Mouse (Mus musculus) liver, embryonic 13.5 days (tissue): ENCODE measurements at regions not wholly inside any gene's neighbourhood (a gene's known extent, or its start where the extent isn't known, plus 50 kb on each side); places are given as distances from the start of the nearest gene placed in this dataset.

Source experiments
- ATAC-seq: fragments of 200-750 bp; cut with Nextera tagmentation; 2 replicates; pipeline ENCODE4 v1.8.0; 2017; ENCODE audit warnings: low read depth, mild to moderate bottlenecking, moderate number of reproducible peaks, moderate library complexity
- DNase-seq: peaks from one replicate; pipeline ENCODE4 v3.0.0; 2022
- H3K27ac ChIP-seq: fragments of 300-500 bp; sonication (generic); 2 replicates; pipeline ENCODE4 v1.5.1; 2015; ENCODE audit warnings: moderate library complexity, mild to moderate bottlenecking, inconsistent platforms
- H3K27me3 ChIP-seq: fragments of 300-500 bp; sonication (generic); 2 replicates; pipeline ENCODE4 v1.6.1; 2015; ENCODE audit warnings: mild to moderate bottlenecking, inconsistent platforms
- H3K36me3 ChIP-seq: fragments of 300-500 bp; sonication (generic); 2 replicates; pipeline ENCODE4 v1.6.1; 2015; ENCODE audit warnings: mild to moderate bottlenecking, inconsistent platforms
- H3K4me1 ChIP-seq: fragments of 300-500 bp; sonication (generic); replicated peaks from 2 replicates; pipeline ENCODE4 v1.6.1; 2015; ENCODE audit warnings: inconsistent platforms
- H3K4me2 ChIP-seq: fragments of 300-500 bp; sonication (generic); 2 replicates; pipeline ENCODE4 v1.6.1; 2015; ENCODE audit warnings: inconsistent platforms, mild to moderate bottlenecking, moderate library complexity
- H3K4me3 ChIP-seq: fragments of 300-500 bp; sonication (generic); replicated peaks from 2 replicates; pipeline ENCODE4 v1.5.1; 2015; ENCODE audit warnings: mild to moderate bottlenecking, inconsistent platforms
- H3K9ac ChIP-seq: fragments of 300-500 bp; sonication (generic); 2 replicates; pipeline ENCODE4 v1.6.1; 2015; ENCODE audit warnings: mild to moderate bottlenecking, inconsistent platforms
- H3K9me3 ChIP-seq: fragments of 300-500 bp; sonication (generic); replicated peaks from 2 replicates; pipeline ENCODE4 v1.6.1; 2016; ENCODE audit warnings: inconsistent platforms
- WGBS: fragments of 180-500 bp; shearing (Covaris S2); methylation state at CpG from one replicate; pipeline ENCODE4 v1.1.7; 2015; ENCODE audit not compliant: insufficient replicate concordance; 5-methylcytosine and 5-hydroxymethylcytosine counted together

GRCm38 (mm10) chr1:163650577-163651180 is 74.4 kb downstream of the Mettl11b start:
- ATAC-seq, result no peak
- DNase-seq, result no peak
- H3K9ac ChIP-seq, result no peak overlapping the region
- no peaks in the 10 kb centered on the region for H3K27me3 ChIP-seq
- H3K4me1 ChIP-seq, result no peaks in the 10 kb centered on the region
- H3K4me2 ChIP-seq, result no peak overlapping the region
- no peak overlapping the region for H3K4me3 ChIP-seq
- no peaks in the 10 kb centered on the region for H3K36me3 ChIP-seq
- WGBS, result 53% methylated on average over 5 of the region's 5 CpGs
- H3K9me3 ChIP-seq, result no peaks in the 10 kb centered on the region
- H3K27ac ChIP-seq, result no peak overlapping the region

- no peak overlapping the region for H3K27ac ChIP-seq
- no peak overlapping the region for H3K4me2 ChIP-seq
- no peak overlapping the region for H3K9ac ChIP-seq
- no peaks in the 10 kb centered on the region for H3K27me3 ChIP-seq
- DNase-seq (no peak), ATAC-seq (no peak)
- no peak overlapping the region for H3K4me3 ChIP-seq
- no peaks in the 10 kb centered on the region for H3K36me3 ChIP-seq
- H3K9me3 ChIP-seq, result no peaks in the 10 kb centered on the region
- H3K4me1 ChIP-seq, result no peaks in the 10 kb centered on the region
- WGBS, result 79% methylated on average over 1 of the region's 1 CpGs
Observed at GRCm38 (mm10) chr1:163642091-163642490, 82.9 kb downstream of the Mettl11b start.

GRCm38 (mm10) chr1:163640527-163641228 is 84.4 kb downstream of the Mettl11b start:
- no peaks in the 10 kb centered on the region for H3K27me3 ChIP-seq

GRCm38 (mm10) chr1:163630291-163630812 is 94.7 kb downstream of the Mettl11b start:
- H3K4me3 ChIP-seq, result no peak overlapping the region
- ATAC-seq (no peak), DNase-seq (no peak)
- no peak overlapping the region for H3K4me2 ChIP-seq
- no peaks in the 10 kb centered on the region for H3K9me3 ChIP-seq
- no peak overlapping the region for H3K9ac ChIP-seq
- no peak overlapping the region for H3K27ac ChIP-seq
- H3K4me1 ChIP-seq, result no peaks in the 10 kb centered on the region
- no peaks in the 10 kb centered on the region for H3K27me3 ChIP-seq
- WGBS, result 66% methylated on average over 5 of the region's 5 CpGs
- no peaks in the 10 kb centered on the region for H3K36me3 ChIP-seq

More at GRCm38 (mm10) chr1:163640527-163641228, 84.4 kb downstream of the Mettl11b start:
- no peaks in the 10 kb centered on the region for H3K4me1 ChIP-seq
- no peak overlapping the region for H3K27ac ChIP-seq
- DNase-seq (no peak), ATAC-seq (no peak)
- no peaks in the 10 kb centered on the region for H3K9me3 ChIP-seq
- 63% methylated on average over 9 of the region's 9 CpGs for WGBS
- H3K9ac ChIP-seq, result no peak overlapping the region
- H3K4me3 ChIP-seq, result no peak overlapping the region
- no peaks in the 10 kb centered on the region for H3K36me3 ChIP-seq
- no peak overlapping the region for H3K4me2 ChIP-seq

GRCm38 (mm10) chr1:163624887-163625286 is 100.1 kb downstream of the Mettl11b start:
- no peaks in the 10 kb centered on the region for H3K4me1 ChIP-seq
- ATAC-seq (no peak), DNase-seq (no peak)
- H3K4me3 ChIP-seq, result no peak overlapping the region
- no peaks in the 10 kb centered on the region for H3K9me3 ChIP-seq
- H3K27ac ChIP-seq, result no peak overlapping the region
- H3K27me3 ChIP-seq, result no peaks in the 10 kb centered on the region
- 60% methylated on average over 4 of the region's 4 CpGs for WGBS
- no peak overlapping the region for H3K9ac ChIP-seq
- H3K4me2 ChIP-seq, result no peak overlapping the region
- no peaks in the 10 kb centered on the region for H3K36me3 ChIP-seq

- Histone ChIP-seq H3K4me3 (no peak overlapping the region), H3K27ac (no peak overlapping the region), H3K4me1 (no peaks in the 10 kb centered on the region), H3K27me3 (no peaks in the 10 kb centered on the region), H3K4me2 (no peak overlapping the region), H3K9ac (no peak overlapping the region), H3K9me3 (no peaks in the 10 kb centered on the region), H3K36me3 (no peaks in the 10 kb centered on the region)
- no peak for ATAC-seq
- 49% methylated on average over 3 of the region's 3 CpGs for WGBS
- no peak for DNase-seq
Observed at GRCm38 (mm10) chr1:163621293-163621692, 103.7 kb downstream of the Mettl11b start.

- WGBS, result 70% methylated on average over 7 of the region's 7 CpGs
Observed at GRCm38 (mm10) chr1:163619831-163620230, 105.2 kb downstream of the Mettl11b start.

GRCm38 (mm10) chr1:163618132-163618531 is 106.9 kb downstream of the Mettl11b start:
- no peaks in the 10 kb centered on the region for H3K4me1 ChIP-seq
- no peaks in the 10 kb centered on the region for H3K9me3 ChIP-seq
- ATAC-seq, result no peak
- H3K4me3 ChIP-seq, result no peak overlapping the region
- H3K27me3 ChIP-seq, result no peaks in the 10 kb centered on the region
- no peak overlapping the region for H3K4me2 ChIP-seq
- H3K9ac ChIP-seq, result no peak overlapping the region
- H3K36me3 ChIP-seq, result no peaks in the 10 kb centered on the region
- WGBS, result 56% methylated on average over 3 of the region's 3 CpGs
- H3K27ac ChIP-seq, result no peak overlapping the region
- no peak for DNase-seq

More at GRCm38 (mm10) chr1:163619831-163620230, 105.2 kb downstream of the Mettl11b start:
- no peak overlapping the region for H3K9ac ChIP-seq
- no peaks in the 10 kb centered on the region for H3K36me3 ChIP-seq
- ATAC-seq (no peak), DNase-seq (no peak)
- no peaks in the 10 kb centered on the region for H3K4me1 ChIP-seq
- no peak overlapping the region for H3K27ac ChIP-seq
- no peaks in the 10 kb centered on the region for H3K9me3 ChIP-seq
- no peak overlapping the region for H3K4me3 ChIP-seq
- H3K4me2 ChIP-seq, result no peak overlapping the region
- no peaks in the 10 kb centered on the region for H3K27me3 ChIP-seq

- Histone ChIP-seq H3K36me3 (no peaks in the 10 kb centered on the region), H3K4me1 (no peaks in the 10 kb centered on the region), H3K9me3 (no peaks in the 10 kb centered on the region), H3K9ac (no peak overlapping the region), H3K4me2 (no peak overlapping the region), H3K27ac (no peak overlapping the region), H3K4me3 (no peak overlapping the region), H3K27me3 (no peaks in the 10 kb centered on the region)
- WGBS, result 63% methylated on average over 3 of the region's 3 CpGs
- ATAC-seq, result no peak
- DNase-seq, result no peak
Observed at GRCm38 (mm10) chr1:163616596-163616995, 108.4 kb downstream of the Mettl11b start.

GRCm38 (mm10) chr1:163608429-163608828 is 116.6 kb downstream of the Mettl11b start:
- Histone ChIP-seq H3K4me3 (no peak overlapping the region), H3K27ac (no peak overlapping the region), H3K27me3 (no peaks in the 10 kb centered on the region), H3K4me1 (no peaks in the 10 kb centered on the region), H3K36me3 (no peaks in the 10 kb centered on the region), H3K9ac (no peak overlapping the region), H3K4me2 (no peak overlapping the region), H3K9me3 (no peaks in the 10 kb centered on the region)
- 68% methylated on average over 1 of the region's 1 CpGs for WGBS
- DNase-seq, result no peak
- no peak for ATAC-seq

GRCm38 (mm10) chr1:163607701-163608100 is 117.3 kb downstream of the Mettl11b start:
- no peak overlapping the region for H3K27ac ChIP-seq
- no peak overlapping the region for H3K9ac ChIP-seq
- H3K9me3 ChIP-seq, result no peaks in the 10 kb centered on the region
- no peaks in the 10 kb centered on the region for H3K36me3 ChIP-seq
- ATAC-seq (no peak), DNase-seq (no peak)
- H3K4me2 ChIP-seq, result no peak overlapping the region
- H3K4me1 ChIP-seq, result no peaks in the 10 kb centered on the region
- WGBS, result 72% methylated on average over 5 of the region's 5 CpGs
- no peak overlapping the region for H3K4me3 ChIP-seq
- H3K27me3 ChIP-seq, result no peaks in the 10 kb centered on the region
